Mouse (Mus musculus) kidney, adult 2 months (tissue): ENCODE results near the gene Trabd.

ENCODE experiments used
- CTCF ChIP-seq: fragments of 200-500 bp; conservative IDR thresholded peaks from 2 replicates; pipeline ENCODE4 v1.5.1; 2011; ENCODE audit warnings: low read depth, mild to moderate bottlenecking, control low read depth, low read length, moderate library complexity, mixed read lengths; ENCODE audit not compliant: insufficient read depth, insufficient read length
- POLR2A ChIP-seq: fragments of 200-500 bp; IDR thresholded peaks from one replicate; pipeline ENCODE4 v1.6.1; 2011; ENCODE audit warnings: low read depth, low read length, control low read depth

DNA sequence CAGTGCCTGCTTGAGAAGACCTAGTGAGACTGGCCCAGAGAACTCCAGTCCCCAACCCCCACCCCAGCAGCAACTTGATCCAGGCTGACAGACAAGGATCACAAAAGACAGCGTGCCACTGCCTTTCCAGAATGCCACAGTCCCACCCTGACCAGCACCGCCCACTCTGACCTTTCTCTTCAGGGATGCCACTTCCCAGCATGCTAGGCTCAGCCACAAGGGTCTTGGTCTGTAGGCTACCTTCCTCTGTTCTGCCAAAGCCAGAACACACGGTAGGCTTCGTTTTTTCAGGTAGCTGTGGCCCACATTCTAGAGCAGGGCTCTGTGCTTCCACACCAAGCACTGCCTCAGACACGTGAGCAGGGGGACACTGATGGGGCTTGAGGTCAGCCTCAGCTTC lies 27.7 kb downstream of the Trabd start:
- TF ChIP-seq CTCF = no peak
- TF ChIP-seq POLR2A = no peak
